Mouse (Mus musculus): ENCODE data around the gene Apba3.

Gene Apba3

DNA sequence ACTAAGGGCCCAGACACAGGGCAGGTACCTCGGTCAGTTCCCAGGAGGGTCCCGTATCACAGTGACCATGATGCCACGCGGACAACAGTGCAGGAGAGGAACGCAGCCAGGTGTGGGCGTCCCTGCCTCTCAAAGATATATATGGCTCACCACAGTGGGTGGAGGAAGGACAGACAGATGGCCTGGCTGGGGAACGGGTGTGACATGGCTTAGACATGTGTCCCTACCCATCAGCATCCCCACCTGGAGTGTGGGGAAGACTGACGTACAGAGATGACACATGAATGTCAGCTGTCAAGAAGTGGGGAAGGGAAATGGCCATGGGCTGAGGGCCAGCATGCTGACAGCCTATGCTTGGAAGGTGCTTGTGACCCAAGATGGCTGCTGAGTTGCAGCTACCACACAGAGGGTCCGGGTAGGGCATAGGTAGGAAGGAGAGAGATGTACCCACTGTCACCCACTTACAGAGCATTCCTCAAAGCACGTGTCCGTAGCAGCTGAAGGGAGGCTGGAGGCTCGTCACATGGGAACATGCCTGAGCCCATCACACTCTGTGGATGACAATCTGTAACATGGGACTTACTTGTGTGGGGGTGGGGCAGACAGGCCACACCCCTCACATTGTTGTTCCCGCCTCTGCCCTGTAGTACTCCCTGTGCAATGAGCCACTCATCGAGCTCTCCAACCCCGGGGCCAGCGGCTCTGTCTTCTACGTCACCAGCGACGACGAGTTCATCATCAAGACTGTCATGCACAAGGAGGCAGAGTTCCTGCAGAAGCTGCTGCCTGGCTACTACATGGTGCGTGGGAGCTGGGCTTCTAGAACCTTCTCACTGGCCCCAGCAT is 40.3 kb downstream of the Apba3 start:
- DNase-seq (ENCODE audit: low spot score) = no peak

DNA sequence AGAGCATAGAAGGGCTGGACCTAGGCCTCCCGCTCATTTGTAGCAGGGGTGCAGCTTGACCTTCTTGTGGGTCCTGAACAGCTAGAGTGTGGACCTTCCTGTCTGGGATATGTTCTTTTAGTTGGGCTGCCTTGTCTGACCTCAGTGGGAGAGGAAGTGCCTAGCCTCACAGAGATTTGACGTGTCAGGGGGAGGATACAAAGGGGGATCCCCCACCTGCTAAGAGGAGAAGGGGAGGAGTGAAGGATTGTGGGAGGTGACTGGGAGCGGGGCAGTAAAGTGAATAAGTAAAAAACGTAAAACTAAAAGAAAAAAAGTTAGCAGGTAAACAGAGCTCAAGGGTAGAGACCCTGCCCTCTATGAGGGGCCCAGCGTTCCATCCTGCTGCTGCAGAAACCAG is 42.8 kb downstream of the Apba3 start:
- no peak for DNase-seq (ENCODE audit: low spot score)

DNA sequence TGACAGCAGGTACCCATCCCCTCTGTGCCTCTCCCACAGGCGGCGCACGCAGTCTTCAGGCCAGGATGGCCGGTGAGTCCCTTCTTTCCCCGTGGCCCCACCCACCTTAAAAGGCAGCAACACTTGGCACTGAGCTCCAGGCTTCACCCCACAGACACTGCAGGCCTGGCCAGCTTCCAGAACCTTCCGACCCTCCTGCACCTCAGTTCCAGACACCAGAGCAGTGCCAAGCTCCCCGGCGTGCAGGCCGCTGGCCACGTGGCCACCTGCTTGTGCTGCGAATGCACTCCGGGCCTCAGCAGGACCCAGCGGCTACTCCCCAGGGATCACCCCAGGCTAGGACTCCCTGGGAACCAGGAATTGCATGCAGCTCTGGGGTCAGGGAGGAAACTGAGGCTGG is 46.8 kb downstream of the Apba3 start:
- no peak for DNase-seq (ENCODE audit: low spot score)

DNA sequence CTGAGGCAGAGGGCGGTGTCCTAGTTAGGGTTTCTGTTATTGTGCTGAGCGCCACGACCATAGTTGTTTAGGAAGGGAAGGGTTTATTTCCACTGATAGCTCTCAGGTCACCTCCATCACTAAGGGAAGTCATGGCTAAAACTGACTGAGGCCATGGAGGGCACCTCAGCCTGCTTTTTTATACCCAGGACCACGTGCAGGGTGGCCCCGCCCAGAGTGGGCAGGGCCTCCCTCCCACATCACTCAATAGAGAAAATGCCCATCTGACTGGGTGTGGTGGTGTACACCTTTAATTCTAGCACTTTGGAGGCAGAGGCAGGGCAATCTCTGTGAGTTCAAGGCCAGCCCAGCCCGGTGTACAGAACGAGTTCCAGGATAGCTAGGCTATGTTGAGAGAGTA is 47.4 kb downstream of the Apba3 start:
- DNase-seq (ENCODE audit: low spot score) = no peak

DNA sequence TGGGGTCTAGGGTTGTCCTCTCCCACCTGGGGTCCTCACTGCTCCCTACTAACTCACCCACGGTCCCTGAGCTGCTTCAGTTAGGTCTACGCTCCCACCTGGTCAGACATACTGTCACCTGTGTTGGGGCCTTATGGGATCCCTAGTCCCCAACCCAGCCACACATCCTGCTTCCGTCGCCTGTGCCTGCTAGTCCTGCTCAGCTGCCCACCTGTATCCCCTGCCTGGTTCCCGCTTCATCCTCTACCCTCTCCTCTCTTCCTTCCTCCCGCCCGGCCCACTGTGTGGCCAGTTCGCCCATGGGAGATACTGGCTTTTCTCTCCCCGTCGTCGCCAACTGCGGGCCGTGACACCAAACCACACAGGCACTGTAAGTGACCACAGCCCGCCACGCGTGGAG is 48.8 kb downstream of the Apba3 start:
- no peak for DNase-seq (ENCODE audit: low spot score)

DNA sequence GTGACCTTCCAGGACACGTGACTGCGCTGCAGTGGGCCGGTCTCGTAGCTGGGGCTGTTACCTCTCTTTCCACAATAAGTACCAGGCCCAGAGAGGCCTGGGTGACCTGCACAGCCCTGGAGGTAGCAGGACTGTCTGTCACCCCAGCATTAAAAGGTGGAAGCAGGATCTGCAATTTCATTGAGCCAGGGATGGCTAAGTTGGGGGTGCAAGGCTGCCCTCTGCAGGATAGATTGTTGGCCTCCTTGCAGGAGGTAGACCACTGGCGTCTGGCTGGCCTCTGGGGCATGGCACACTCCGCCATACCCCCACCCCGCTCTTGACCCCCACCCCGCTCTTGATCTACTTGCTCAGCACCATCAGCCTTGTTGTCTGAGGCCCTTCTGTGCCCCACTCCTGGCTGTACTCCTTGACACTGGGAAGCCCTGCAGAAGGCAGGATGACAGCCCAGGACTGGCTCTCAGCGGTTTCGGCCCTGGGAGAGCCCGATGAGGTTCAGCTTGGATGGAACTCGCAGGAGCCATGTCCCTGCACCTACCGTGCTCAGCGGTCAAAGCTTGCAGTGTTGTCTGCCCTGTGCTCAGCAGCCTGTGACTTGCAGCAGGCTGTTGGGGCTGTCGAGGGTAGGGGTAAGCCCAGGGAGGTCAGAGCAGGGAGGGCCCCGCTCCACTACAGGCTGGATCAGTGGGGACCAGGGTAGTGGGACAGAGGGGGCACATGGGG is 49.7 kb downstream of the Apba3 start:
- no peak for DNase-seq (ENCODE audit: low spot score)

DNA sequence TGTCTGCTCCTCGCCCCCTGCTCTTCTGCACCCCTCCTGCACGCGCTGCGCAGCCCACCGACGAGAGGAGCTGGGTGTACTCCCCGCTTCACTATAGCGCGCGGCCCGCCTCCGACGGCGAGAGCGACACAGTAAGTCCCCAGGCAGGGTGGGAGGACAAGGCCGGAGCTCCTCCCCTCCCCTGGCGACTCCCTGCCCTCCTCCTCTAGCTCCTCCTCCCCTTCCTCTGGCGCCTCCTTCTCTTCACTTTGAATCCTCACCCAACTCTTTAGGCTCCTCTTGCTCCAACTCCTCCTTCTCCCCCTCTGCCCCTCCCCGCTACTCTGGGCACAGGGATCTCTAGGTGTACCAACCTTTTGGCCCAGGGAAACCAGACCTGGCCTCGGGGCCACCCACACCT is 50.5 kb downstream of the Apba3 start:
- DNase-seq (ENCODE audit: low spot score) = no peak

DNA sequence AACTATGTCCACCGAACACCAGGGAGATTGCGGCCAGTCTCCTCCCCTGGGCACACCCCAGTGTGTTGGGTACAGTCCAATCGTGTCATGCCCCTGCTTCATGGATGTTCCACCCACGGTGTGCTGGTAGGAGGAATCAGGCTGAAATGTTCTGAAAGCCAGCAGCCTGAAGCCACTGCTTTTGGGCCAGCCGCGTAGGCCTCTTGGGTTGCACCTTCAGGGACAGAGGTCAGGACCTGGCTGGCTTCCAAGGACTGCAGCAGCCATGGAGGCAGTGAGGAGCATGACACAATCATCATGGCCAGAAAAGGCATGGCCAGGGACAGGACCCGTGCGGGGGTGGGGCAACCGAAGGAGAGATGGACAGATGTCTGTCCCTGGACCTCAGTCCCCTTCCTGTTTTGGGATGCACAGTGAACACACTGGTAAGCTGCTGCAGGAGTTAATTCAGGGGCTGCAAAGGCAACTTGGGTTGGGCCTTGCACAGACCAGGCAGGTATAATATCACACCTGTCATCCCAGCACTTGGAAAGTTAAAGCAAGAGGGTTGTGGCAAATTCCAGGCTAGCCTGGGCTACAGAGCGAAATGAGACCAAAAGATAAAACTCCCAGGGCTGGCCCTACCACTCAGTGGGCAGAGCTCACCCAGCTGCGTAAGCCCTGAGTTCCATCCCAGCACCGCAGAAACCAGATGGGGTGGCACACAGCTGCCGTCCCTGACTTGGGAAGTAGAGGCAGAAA is 52.0 kb downstream of the Apba3 start:
- DNase-seq (ENCODE audit: low spot score) = peak; percentile 66

DNA sequence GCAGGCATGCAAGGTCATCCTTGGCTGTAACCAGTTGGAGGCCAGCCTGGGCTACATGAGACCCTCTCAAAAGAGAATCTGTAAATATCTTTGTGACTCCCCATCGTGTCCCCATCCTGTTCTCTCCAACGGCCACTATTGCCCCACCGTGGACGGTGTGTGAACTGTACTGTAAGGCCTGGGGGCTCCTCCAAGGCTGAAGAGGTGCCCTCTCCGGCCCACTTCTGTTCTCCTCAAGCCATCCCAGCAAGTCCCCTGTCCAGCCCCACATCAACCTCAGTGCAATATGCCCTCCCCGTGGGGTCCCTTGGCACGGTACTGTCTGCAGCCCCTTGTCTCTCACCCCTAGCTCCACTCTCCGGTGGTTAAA is 52.6 kb downstream of the Apba3 start:
- DNase-seq (ENCODE audit: low spot score) = no peak

DNA sequence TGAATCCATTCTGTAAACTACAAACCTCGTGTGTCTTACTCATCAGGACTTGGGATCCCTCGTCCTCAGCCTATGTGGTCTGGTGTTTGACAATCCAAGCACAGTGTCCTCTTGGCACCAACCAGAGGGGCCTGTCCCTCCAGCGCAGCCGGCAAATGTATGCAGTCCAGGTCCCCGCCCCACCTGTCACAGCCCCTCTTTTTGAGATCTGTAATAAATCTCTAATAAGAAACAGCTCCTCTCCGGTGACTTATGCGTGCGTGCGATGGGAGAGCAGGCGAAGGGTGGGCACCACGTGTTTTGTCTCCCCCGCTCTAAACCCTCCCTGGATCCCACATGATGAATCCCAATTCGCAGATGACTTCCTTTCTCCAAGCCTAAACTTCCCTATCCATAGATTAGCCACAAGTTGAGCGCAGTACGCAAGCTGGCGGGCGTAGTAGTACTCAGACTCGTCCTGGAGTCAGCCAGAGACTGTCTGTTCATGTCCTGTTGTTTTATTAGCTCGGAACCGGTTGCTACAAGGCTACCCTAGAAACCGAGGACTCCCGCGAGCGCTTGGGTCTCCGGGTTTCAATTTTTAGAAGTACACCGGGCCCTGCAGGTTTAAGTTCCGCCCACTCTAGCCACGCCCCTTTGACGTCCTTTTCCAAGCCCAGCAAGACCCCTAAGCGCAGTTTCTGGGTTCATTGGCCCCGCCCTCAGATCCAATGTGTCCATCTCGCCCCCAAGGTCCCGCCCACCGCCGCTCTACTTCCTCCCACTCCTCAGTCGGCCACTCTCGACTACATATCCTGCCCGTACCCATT is 53.2 kb downstream of the Apba3 start:
- DNase-seq (ENCODE audit: low spot score) = peak; percentile 58

DNA sequence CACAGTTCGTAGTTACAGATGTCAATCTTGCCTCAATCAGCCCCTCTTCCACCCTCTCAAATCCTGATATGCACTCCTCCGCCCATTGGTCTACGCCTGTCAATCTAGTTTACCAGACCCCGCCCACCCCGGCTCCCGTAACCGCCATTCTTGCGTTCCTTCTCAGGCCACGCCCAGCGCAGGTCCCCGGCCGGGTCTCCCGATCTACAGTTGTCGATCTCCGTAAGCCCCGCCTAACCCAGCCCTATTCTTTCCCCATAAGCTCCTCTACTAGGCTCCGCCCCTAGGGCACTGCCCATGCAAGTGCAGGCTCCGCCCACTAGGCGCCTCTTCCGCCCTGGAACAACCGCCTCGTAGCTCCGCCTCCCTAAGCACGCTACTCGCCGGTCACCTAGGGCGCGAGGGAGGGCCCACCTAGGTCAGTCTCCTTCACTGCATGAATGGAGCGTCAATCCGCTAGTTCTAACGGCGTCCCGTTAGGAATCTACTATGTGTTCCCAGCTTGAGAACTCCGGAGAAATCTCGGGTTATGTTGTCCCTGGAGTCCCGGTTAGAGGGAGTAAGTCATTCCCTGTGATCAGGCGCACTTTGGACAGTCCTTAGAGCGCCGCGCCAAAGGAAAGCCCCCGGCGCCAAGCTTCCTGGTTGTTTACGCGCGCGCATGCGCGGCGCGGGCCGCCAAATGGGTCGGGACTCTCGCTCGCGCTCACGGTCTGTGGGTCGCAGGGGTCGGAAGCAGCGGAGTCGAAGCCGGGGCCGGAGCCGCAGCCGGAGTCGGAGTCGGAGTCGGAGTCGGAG is 54.0 kb downstream of the Apba3 start, which contains the start of gene Cactin:
TSS of gene Cactin (plus strand) at position 554 of the 798 bp plus-strand sequence.
- DNase-seq (ENCODE audit: low spot score) = peak; percentile 100

DNA sequence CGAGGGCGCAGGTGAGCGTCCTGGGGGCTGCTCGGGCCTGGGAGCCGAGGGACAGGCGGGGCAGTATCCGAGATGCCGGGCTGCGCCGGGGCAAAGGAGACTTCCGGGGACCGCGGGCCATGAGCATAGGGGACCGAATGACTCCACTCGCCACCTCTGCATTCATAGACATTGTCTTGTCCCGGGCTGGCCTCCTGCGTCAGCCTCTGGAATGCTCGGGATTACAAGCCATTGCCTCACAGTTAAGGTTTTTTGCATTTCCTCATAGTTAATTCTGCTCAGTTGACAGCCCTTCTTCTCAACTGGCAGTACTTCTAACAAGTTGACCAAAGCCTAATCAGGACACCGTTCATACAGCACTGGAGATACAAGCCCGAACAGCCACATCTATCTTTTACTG is 54.7 kb downstream of the Apba3 start:
- no peak for DNase-seq (ENCODE audit: low spot score)

DNA sequence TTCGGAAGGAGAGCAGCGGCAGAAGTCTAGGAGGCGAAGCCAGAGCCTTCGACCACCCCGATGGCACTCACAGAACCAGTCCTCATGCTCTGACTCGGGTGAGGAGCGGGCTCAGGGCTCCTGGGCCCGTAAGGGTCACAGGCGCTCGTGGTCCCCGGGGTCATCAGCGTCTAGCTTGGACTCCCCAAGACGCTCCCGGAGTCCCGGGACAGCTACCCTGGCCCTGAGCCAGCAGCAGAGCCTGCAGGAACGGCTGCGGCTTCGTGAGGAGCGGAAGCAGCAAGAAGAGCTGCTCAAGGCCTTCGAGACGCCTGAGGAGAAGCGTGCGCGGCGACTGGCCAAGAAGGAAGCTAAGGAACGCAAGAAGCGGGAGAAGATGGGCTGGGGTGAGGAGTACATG is 55.7 kb downstream of the Apba3 start:
- no peak for DNase-seq (ENCODE audit: low spot score)
